Mouse (Mus musculus): ENCODE measurements around the gene Tmem163.

DNA sequence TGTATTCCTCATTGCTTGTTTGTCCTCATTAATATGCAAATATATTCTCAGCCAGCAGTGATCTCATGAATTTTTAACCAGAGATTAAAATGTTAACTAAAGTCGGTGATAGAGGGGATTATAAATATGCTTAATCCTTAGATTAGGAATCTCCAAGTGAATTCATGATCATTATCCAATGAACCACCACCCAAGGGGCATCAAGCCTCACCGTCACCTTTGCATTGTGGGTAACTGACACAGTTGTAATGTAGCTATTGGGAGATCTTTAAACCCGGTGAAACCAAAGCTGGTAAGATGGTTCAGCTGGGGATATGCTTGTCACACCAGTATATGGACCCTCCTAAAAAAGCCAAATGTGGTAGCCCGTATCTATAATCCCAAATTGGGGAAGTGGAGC is 131.3 kb downstream of the Tmem163 start:
- no peak for TF ChIP-seq CTCF (IDR thresholded peaks at IDR 0.05)
- TF ChIP-seq POLR2A (IDR thresholded peaks at IDR 0.05; ENCODE audit: insufficient read depth, low read depth, low read length) = no peak

All from heart, adult 2 months (tissue).